Mouse (Mus musculus) thymus, postnatal 14 days (tissue): ENCODE data around the gene Gm11938.
"Not testable (repeated sequence)": the region's sequence is repeated elsewhere in the genome, so short reads cannot be mapped to it uniquely, and the experiment has no call there.

Experiments
- DNase-seq: peaks from one replicate; pipeline ENCODE4 v3.0.0; 2021

Gm11938 gene

DNA sequence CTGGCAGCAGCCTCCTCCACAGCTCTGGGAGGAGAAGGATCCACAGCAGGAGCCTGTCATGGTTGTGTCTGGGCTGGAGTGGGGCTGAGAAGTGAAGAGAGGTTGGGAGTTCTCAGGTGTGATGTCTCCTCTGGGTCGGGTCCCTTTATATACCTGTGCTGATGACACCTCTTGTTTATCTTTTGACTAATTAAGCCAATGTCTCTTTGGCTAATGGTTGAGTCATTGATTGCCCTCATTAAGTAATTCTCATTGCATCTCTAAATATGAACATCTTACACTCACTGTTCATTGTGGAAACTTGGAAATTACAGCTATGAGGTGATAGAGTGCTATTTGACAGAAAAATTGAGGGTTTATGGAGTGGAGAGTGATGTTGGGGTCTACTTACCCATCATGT, at the start of gene Gm11938:
Gene Gm11938, minus strand, starts transcription at position 101 of the 400 bp plus-strand sequence.
- DNase-seq: not testable (repeated sequence)

DNA sequence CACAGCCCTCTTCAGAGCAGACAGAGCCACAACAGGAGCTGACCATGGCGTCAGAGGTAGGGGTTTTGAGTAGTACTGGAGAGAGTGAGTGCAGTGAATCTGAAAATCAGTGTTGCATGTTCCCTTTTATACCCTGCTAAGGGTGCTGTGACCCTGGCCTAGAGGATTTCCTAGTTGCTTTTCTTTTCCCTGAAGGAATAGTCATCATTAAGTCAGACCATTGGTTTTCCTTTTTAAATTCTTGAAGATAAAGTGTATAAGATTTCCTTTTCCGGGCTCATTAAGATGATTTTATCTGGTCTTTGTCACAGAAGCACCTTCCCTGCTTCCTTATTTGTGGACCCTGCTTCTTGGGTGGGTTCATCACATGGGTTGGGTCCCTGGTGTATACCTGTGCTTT, 47.0 kb upstream of the Gm11938 start, which contains the start of gene Gm11555:
Gene Gm11555, minus strand, starts transcription at position 101 of the 400 bp plus-strand sequence.
- DNase-seq: no peak

DNA sequence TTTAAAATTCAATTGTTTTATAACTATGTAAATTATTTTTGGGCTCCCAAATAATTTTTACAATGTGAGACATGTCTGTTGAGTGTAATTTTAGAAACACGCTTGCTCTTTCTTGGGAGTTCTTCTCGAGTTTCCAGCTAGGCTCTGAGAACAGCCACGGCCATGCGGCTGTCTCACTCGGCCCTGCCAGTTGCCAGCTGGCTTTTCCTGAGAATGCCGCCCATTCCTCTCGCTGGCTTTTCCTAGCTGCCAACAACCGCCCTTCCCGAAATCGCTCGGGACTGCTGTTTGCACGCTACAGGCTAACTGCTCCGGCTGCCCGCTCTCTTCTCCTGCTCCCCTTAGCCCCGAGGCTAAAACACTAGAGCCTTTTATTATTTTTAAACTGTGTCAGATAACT, 43.3 kb upstream of the Gm11938 start:
- DNase-seq: no peak

DNA sequence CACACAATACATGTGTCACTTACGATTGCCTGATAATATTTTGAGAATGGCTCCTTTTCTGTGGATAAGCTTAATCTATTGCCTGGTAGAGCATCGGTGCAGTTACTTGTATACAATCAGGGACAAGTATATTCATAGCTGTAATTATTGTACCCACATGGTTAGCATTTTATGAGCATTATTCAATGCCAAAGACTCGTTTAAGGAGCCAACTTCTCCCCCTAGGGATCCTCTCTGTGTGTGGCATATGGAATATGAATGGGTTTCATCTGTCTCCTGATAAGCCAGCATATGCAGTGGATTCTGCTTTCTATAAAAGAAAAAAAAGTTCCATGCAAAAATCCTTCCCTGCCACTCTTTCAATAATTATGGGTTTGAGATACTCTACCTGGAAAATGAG, 41.2 kb upstream of the Gm11938 start:
- no peak for DNase-seq

DNA sequence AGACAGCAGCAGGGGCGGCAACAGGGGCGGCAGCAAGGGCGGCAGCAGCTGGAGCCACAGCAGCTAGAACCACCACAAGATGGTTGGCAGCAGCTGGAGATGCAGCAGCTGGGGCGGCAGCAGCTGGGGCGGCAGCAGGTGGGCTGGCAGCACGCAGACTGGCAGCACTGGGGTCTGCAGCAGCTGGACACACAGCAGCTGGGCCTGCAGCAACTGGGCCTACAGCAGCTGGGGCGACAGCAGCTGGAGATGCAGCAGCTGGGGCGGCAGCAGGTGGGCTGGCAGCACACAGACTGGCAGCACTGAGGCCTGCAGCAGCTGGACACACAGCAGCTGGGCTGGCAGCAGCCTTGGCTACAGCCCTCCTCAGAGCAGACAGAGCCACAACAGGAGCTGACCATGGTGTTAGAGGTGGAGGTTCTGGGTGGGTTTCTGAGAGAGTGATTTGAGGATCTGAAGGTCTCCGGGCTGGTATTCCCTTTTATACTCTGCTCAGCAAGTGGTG, 40.6 kb upstream of the Gm11938 start, which contains the start of gene Krtap4-7:
Gene Krtap4-7, minus strand, starts transcription at position 455 of the 505 bp plus-strand sequence.
- DNase-seq: not testable (repeated sequence)

DNA sequence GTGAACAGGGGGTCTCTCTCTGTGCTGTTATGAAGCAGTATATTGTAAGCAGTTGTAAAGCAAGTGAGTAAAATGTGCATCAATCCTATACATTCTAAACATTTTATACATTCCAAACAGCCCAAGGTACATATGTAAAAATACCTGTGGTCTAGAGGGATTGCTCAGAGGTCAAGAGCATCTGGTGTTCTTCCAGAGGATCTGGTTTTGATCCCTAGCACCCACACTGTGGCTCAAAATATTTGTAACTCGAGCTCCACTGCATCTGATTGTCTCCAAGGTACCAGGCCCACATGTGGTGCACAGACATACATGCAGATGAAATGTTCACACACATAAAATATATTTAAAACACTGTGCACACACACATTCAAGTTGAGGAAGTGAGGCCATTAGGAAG, 37.8 kb upstream of the Gm11938 start:
- DNase-seq: no peak

DNA sequence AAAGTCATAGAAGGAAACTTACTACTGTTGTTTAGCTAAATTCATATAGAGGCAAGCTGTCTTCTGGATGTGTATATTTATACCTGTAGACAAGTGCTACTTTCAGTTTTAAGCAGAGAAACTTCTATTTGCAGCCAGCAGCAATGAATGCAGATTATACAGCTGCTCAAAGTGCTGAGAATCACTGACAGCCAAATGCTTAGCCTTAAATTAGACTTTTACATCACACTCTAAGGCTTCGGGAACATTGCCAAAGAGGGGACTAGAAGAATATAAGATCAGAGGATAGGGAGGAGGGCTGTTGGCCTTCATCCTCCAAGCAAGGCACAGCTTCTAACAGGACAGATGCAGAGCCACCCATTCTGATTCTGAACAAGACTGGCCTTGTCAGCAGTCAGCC, 34.0 kb upstream of the Gm11938 start:
- DNase-seq: no peak

DNA sequence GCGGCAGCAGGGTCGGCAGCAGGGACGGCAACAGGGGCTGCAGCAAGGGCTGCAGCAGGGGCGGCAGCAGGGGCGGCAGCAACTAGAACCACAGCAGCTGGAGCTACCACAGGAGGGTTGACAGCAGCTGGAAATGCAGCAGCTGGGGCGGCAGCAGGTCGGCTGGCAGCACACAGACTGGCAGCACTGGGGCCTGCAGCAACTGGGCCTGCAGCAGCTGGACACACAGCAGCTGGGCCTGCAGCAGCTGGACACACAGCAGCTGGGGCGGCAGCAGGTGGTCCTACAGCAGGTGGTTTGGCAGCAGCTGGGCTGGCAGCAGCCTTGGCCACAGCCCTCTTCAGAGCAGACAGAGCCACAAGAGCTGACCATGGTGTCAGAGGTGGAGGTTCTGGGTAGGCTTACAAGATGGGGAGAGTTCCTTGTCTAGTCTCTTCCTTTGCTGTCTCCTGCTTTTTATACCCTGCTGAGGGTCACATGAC, 31.6 kb upstream of the Gm11938 start, which contains the start of gene Krtap4-2:
Gene Krtap4-2, minus strand, starts transcription at position 432 of the 482 bp plus-strand sequence.
- no peak for DNase-seq

DNA sequence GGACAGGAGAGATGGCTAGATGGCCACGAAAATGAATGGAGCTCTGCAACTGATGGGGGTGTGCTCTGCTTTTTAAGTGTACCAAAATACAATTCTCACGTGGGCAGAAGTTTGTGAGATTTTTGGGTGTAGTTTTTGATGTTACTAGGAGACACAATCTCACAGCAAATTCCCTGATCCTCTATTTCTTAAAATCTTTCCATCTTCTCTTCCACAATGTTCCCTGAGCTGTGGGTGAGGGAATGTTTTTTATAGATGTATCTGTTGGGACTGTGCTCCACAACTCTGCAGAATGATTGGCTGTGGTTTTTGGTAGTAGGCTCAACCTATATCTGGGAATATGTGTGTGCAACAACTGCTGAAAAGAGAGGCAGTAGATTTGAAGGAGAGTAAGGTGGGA, 30.2 kb upstream of the Gm11938 start:
- no peak for DNase-seq

DNA sequence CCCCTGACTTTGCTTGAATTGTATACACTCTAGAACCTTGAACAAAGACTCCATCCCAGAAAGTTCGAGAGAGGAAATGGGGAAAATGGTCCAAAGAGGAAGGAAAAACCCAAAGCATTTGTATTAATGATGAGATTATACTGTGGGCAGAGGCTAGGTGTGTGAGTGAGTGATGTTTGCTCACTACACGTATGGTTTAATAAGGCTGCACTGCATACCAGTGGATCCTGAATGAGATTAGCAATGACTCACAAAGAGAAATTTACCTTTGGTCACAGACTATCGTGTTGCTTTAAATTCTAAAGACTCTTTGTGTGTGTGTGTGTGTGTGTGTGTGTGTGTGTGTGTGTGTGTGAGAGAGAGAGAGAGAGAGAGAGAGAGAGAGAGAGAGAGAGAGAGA, 27.8 kb upstream of the Gm11938 start:
- no peak for DNase-seq

DNA sequence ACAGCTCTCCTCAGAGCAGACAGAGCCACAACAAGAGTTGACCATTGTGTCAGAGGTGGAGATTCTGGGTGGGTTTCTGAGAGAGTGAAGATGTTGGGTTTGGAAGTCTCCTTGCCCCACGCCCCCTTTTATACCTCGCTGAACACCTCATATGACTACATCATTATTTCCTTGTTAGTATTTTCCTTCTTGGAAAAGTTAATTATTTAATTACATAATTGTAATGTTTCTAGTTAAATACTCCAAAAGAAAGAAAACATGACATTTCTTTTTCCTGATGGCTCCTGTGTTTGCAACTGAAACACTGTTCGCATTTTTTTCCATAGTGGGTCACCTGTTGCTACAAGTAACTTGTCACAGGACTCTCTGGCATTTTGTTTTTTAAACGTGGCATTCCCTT, 25.0 kb upstream of the Gm11938 start, which contains the start of gene Krtap4-1:
Gene Krtap4-1, minus strand, starts transcription at position 101 of the 400 bp plus-strand sequence.
- DNase-seq: no peak

DNA sequence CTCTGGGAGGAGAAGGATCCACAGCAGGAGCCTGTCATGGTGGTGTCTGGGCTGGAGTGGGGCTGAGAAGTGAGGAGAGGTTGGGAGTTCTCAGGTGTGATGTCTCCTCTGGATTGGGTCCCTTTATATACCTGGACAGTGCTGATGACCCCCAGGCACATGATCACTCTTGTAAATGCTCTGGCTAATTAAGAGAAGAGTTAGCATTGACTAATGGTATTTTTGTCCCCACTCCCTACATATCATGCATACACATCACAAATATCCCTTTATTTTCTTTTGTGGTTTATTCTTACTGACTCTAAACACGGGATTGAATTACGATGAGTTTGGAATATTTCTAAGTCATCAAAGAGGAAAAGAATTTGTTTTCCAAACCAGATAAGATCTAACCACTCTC, 17.2 kb upstream of the Gm11938 start, which contains the start of gene Gm11562:
Gene Gm11562, minus strand, starts transcription at position 101 of the 400 bp plus-strand sequence.
- no peak for DNase-seq

DNA sequence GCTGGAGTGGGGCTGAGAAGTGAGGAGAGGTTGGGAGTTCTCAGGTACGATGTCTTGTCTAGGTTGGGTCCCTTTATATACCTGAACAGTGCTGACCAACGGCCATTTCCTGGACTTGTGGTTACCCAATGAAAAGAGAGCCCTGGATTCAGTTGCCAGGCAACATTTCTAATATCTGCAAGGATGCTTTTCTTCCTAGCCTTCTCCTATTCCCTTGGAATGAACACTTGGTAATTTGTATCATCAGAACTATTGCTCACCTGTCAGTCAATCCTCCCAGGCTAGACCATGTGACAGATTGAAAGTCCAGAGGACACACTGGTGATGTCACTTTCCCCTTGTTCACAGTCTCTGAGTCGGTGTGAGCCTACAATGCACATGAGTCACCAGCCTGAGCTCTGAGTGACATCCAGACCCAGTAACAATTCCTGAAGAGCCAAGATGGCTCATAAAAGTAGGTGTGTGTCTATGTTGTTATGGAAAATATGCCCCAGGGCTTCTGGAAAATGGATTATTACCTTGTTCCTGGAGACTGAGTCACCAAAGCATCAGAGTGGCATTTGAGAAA, 11.8 kb upstream of the Gm11938 start, which contains the start of gene Krtap2-4:
Gene Krtap2-4, minus strand, starts transcription at position 51 of the 568 bp plus-strand sequence.
- DNase-seq: no peak

DNA sequence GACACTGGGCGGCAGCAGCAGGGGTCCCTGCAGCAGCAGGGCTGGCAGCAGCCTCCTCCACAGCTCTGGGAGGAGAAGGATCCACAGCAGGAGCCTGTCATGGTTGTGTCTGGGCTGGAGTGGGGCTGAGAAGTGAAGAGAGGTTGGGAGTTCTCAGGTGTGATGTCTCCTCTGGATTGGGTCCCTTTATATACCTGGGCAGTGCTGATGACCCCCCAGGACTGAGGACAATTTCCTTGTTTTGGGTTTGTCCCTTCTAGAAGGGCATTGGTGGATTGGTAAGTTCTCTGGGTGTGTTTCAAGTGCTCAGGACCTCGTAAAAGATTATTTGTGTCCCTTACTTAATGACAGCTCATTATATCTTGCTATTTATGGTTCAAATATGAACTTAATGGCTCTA, 7.0 kb upstream of the Gm11938 start, which contains the start of gene Gm11937:
Gene Gm11937, minus strand, starts transcription at position 101 of the 400 bp plus-strand sequence.
- DNase-seq: not testable (repeated sequence)

DNA sequence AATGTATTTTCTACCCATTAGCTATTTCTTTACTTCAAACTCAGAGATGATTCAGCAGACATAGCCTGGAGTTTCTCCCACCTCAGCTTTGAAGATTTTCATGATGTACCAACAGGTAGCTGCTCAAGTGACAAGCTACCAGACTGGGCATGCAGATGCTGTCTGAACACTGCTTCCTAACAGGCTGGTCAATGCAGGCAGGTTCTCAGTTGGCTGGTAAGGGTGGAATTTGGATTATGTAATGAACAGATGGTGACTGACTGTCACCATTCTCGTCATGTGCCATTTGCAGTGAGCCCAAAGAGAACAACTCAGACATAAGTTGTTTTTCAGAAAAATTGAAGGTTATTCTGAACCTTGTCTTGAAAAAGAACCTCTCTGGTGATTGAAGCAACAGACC, 6.0 kb upstream of the Gm11938 start:
- DNase-seq: no peak

DNA sequence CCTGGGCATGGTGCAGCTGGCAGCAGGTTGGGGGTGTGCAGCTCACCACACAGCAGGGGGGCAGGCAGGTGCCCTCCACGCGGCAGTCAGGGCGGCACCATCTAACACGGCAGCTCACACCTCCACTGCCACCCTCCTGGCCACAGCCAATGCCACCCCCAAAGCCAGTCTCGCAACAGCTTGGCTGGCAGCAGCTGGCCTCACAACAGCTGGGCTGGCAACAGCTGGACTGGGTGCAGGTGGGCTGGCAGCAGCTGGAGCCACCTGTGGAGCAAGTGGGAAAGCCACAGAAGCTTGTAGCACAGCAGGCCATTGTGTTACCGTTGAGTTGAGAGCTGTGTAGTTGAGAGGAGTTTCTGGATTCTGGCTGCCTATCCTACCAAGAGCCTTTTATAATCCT, 5.4 kb downstream of the Gm11938 start, which contains the start of gene Krtap9-3:
Gene Krtap9-3, minus strand, starts transcription at position 364 of the 400 bp plus-strand sequence.
- not testable (repeated sequence) for DNase-seq

DNA sequence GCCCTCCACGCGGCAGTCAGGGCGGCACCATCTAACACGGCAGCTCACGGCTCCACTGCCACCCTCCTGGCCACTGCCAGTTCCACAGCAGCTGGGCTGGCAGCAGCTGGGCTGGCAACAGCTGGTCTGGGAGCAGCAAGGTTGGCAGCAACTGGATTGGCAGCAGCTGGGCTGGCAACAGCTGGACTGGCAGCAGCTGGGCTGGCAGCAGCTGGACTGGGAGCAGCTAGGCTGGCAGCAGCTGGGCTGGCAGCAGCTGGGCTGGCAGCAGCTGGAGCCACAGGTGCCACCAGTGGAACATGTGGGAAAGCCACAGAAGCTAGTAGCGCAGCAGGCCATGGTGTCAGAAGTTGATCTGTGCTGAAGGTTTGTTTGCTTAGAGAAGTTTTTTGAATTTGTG, 12.1 kb downstream of the Gm11938 start, which contains the start of gene Krtap1-3:
Gene Krtap1-3, minus strand, starts transcription at position 359 of the 400 bp plus-strand sequence.
- no peak for DNase-seq

DNA sequence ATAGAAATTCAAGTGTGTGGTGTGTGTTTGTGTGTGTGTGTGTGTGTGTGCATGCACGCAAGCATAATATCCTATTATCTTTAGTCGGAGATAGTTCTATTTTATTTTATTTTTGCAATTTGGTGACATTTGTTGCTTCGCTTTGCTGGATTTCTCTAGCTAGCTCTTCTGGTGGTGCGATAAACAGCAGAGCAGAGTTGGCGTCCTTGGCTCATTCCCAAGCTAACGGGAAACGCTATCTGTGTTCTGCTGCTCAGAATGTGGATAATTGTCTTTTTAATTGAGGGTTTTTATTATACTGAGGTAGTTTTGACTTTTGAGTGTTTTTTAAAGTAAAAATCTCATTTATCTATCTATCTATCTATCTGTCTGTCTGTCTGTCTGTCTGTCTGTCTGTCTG, 18.0 kb downstream of the Gm11938 start:
- no peak for DNase-seq

DNA sequence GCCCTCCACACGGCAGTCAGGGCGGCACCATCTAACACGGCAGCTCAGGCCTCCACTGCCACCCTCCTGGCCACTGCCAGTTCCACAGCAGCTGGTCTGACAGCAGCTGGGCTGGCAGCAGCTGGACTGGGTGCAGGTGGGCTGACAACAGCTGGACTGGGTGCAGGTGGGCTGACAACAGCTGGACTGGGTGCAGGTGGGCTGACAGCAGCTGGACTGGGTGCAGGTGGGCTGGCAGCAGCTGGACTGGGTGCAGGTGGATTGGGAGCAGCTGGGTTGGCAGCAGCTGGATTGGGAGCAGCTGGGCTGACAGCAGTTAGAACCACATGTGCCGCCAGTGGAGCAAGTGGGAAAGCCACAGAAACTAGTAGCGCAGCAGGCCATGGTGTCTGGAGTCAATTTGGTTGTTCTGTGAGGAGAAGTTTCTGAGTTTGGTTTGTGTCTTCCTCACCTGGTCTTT, 19.8 kb downstream of the Gm11938 start, which contains the start of gene Krtap1-4:
Gene Krtap1-4, minus strand, starts transcription at position 410 of the 460 bp plus-strand sequence.
- no peak for DNase-seq

DNA sequence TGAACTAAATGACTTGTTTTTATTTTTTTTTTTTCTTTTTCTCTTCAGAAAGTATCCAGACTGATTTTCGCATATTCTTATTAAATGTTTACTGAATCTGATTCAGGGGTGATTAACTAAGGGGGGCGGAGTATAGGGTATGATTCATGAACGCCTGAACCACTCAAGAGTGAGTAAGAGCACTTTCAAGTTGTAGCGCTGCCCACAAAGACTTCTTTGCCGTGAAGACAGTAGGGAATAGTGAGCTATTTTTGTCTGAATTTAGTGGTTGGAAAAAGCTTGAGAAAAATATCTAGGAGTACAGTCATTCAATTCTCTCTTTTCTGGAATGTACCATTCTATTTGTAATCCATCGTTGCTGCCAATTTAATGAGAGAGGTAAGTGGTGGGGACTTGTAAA, 21.5 kb downstream of the Gm11938 start:
- no peak for DNase-seq

DNA sequence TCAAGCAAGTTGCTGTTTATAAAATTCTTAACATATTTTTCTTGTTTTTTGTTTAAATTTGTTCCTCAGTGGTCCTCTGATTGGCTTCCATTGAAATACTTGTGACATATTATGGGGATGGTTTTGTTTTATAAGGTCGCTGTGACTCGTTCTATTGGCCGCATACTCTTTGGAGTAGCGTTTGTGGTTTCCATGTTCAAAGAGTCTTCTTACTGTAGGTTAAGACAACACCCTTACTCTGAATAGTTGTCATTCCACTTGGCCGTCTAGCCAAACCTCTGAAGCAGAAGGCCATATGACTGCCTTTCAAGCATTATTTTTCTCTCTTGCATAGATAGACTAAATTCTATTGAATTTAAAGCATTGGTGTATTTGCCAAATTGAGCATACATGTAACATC, 22.1 kb downstream of the Gm11938 start:
- no peak for DNase-seq

DNA sequence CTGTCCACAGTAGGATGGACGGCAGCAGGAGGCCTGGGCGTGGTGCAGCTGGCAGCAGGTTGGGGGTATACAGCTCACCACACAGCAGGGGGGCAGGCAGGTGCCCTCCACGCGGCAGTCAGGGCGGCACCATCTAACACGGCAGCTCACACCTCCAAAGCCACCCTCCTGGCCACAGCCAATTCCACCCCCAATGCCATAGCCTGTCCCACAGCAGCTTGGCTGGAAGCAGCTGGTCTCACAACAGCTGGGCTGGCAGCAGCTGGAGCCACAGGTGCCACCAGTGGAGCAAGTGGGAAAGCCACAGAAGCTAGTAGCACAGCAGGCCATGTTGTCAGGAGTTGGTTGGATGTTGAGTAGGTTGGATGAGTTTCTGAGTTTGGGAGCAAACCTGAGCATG, 22.5 kb downstream of the Gm11938 start, which contains the start of gene Krtap1-5:
Gene Krtap1-5, minus strand, starts transcription at position 381 of the 400 bp plus-strand sequence.
- no peak for DNase-seq

DNA sequence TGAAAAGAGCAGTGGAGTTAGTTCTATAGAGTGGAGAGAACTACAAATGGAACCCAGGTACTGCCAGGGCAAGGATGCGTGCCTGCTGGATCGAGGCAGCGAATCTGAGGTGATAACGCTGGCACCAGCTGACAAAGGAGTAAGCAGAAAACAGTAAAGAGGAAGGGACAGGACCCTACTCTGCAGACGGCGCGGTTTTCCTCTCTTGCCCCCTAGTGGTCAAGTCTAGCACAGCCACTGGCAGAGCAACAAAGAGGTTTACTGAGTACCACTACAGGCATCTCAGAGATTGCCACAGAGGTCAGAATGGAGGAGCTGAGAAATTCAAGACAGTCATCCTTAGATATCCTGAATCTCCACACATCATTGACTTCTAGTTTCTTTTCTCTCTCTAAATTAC, 29.0 kb downstream of the Gm11938 start:
- peak; percentile 58 for DNase-seq

DNA sequence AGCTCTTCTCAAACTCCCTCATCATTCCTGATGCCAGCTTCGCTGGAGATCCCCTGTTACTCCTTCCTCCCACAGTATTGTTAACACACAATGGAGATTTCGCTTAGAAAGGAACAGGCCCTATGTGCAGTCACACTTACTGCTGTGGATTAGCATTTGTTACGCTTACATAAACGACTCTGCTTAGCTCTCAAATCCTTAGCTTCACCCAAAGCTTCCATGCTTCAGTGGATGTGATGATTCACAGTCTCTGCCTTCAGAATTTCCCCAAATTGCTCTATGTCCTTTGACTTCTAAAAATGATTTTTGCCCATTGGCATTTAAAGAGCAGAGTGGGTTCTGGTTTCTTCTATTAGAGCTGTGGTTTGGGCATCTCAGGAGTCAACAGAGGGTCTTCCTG, 29.9 kb downstream of the Gm11938 start:
- DNase-seq: no peak
